Mouse (Mus musculus): ENCODE measurements at regions not wholly inside any gene's neighbourhood (a gene's known extent, or its start where the extent isn't known, plus 50 kb on each side); places are given as distances from the start of the nearest gene placed in this dataset.

GRCm38 (mm10) chr5:142327261-142327660, 74.0 kb upstream of the Foxk1 start:
- no peak for ATAC-seq (ENCODE audit: low FRiP score, low read depth)
- no peak overlapping the region for H3K27ac ChIP-seq (replicated peaks; ENCODE audit: low read depth, low read length)
- H3K4me2 ChIP-seq (replicated peaks; ENCODE audit: low read depth, low read length, severe bottlenecking): no peak overlapping the region
- H3K9ac ChIP-seq (ENCODE audit: low read depth, low read length, severe bottlenecking): no peak overlapping the region
- 64% methylated on average over 6 of the region's 6 CpGs for WGBS
- no peak for DNase-seq (ENCODE audit: low spot score)
- no peaks in the 10 kb centered on the region for H3K4me1 ChIP-seq (ENCODE audit: control insufficient read depth, insufficient read depth, low read length)
- H3K9me3 ChIP-seq (ENCODE audit: control insufficient read depth, low read length): no peaks in the 10 kb centered on the region
- H3K4me3 ChIP-seq (replicated peaks; ENCODE audit: low read length): no peak overlapping the region
- no peaks in the 10 kb centered on the region for H3K27me3 ChIP-seq (ENCODE audit: control insufficient read depth, insufficient read depth, low read length)
- no peak for TF ChIP-seq POLR2A (IDR thresholded peaks at IDR 0.05; ENCODE audit: borderline replicate concordance, extremely low read depth, insufficient read depth, insufficient read length)
- H3K36me3 ChIP-seq (ENCODE audit: control insufficient read depth, insufficient read depth, low read length): no peaks in the 10 kb centered on the region

- Histone ChIP-seq H3K9me3 (ENCODE audit: control insufficient read depth, low read length) (no peaks in the 10 kb centered on the region), H3K27ac (replicated peaks; ENCODE audit: low read depth, low read length) (no peak overlapping the region), H3K36me3 (ENCODE audit: control insufficient read depth, insufficient read depth, low read length) (no peaks in the 10 kb centered on the region), H3K4me2 (replicated peaks; ENCODE audit: low read depth, low read length, severe bottlenecking) (no peak overlapping the region), H3K27me3 (ENCODE audit: control insufficient read depth, insufficient read depth, low read length) (no peaks in the 10 kb centered on the region), H3K4me3 (replicated peaks; ENCODE audit: low read length) (no peak overlapping the region), H3K9ac (ENCODE audit: low read depth, low read length, severe bottlenecking) (no peak overlapping the region), H3K4me1 (ENCODE audit: control insufficient read depth, insufficient read depth, low read length) (no peaks in the 10 kb centered on the region)
- no peak for DNase-seq (ENCODE audit: low spot score)
- TF ChIP-seq POLR2A (IDR thresholded peaks at IDR 0.05; ENCODE audit: borderline replicate concordance, extremely low read depth, insufficient read depth, insufficient read length): no peak
- 64% methylated on average over 7 of the region's 7 CpGs for WGBS
- no peak for ATAC-seq (ENCODE audit: low FRiP score, low read depth)
Measured at GRCm38 (mm10) chr5:142329724-142330520, 71.4 kb upstream of the Foxk1 start.

GRCm38 (mm10) chr5:142332744-142333143, 68.6 kb upstream of the Foxk1 start:
- TF ChIP-seq POLR2A (IDR thresholded peaks at IDR 0.05; ENCODE audit: borderline replicate concordance, extremely low read depth, insufficient read depth, insufficient read length): no peak
- Histone ChIP-seq H3K4me1 (ENCODE audit: control insufficient read depth, insufficient read depth, low read length) (no peaks in the 10 kb centered on the region), H3K9ac (ENCODE audit: low read depth, low read length, severe bottlenecking) (no peak overlapping the region), H3K27ac (replicated peaks; ENCODE audit: low read depth, low read length) (no peak overlapping the region), H3K9me3 (ENCODE audit: control insufficient read depth, low read length) (no peaks in the 10 kb centered on the region), H3K27me3 (ENCODE audit: control insufficient read depth, insufficient read depth, low read length) (no peaks in the 10 kb centered on the region), H3K36me3 (ENCODE audit: control insufficient read depth, insufficient read depth, low read length) (no peaks in the 10 kb centered on the region), H3K4me3 (replicated peaks; ENCODE audit: low read length) (no peak overlapping the region), H3K4me2 (replicated peaks; ENCODE audit: low read depth, low read length, severe bottlenecking) (no peak overlapping the region)
- WGBS: 56% methylated on average over 9 of the region's 9 CpGs
- no peak for DNase-seq (ENCODE audit: low spot score)
- ATAC-seq (ENCODE audit: low FRiP score, low read depth): no peak

GRCm38 (mm10) chr5:142337436-142337835, 63.9 kb upstream of the Foxk1 start:
- H3K27ac ChIP-seq (replicated peaks; ENCODE audit: low read depth, low read length): no peak overlapping the region
- H3K27me3 ChIP-seq (ENCODE audit: control insufficient read depth, insufficient read depth, low read length): no peaks in the 10 kb centered on the region
- H3K4me1 ChIP-seq (ENCODE audit: control insufficient read depth, insufficient read depth, low read length): no peaks in the 10 kb centered on the region
- DNase-seq (ENCODE audit: low spot score): no peak
- no peak overlapping the region for H3K9ac ChIP-seq (ENCODE audit: low read depth, low read length, severe bottlenecking)
- H3K4me3 ChIP-seq (replicated peaks; ENCODE audit: low read length): no peak overlapping the region
- H3K9me3 ChIP-seq (ENCODE audit: control insufficient read depth, low read length): no peaks in the 10 kb centered on the region
- 73% methylated on average over 6 of the region's 6 CpGs for WGBS
- no peak for ATAC-seq (ENCODE audit: low FRiP score, low read depth)
- H3K4me2 ChIP-seq (replicated peaks; ENCODE audit: low read depth, low read length, severe bottlenecking): no peak overlapping the region
- H3K36me3 ChIP-seq (ENCODE audit: control insufficient read depth, insufficient read depth, low read length): no peaks in the 10 kb centered on the region
- no peak for TF ChIP-seq POLR2A (IDR thresholded peaks at IDR 0.05; ENCODE audit: borderline replicate concordance, extremely low read depth, insufficient read depth, insufficient read length)

GRCm38 (mm10) chr5:142338051-142338450, 63.2 kb upstream of the Foxk1 start:
- no peaks in the 10 kb centered on the region for H3K4me1 ChIP-seq (ENCODE audit: control insufficient read depth, insufficient read depth, low read length)
- no peaks in the 10 kb centered on the region for H3K36me3 ChIP-seq (ENCODE audit: control insufficient read depth, insufficient read depth, low read length)
- H3K9ac ChIP-seq (ENCODE audit: low read depth, low read length, severe bottlenecking): no peak overlapping the region
- H3K9me3 ChIP-seq (ENCODE audit: control insufficient read depth, low read length): no peaks in the 10 kb centered on the region
- no peak for ATAC-seq (ENCODE audit: low FRiP score, low read depth)
- H3K27ac ChIP-seq (replicated peaks; ENCODE audit: low read depth, low read length): no peak overlapping the region
- no peak overlapping the region for H3K4me2 ChIP-seq (replicated peaks; ENCODE audit: low read depth, low read length, severe bottlenecking)
- H3K27me3 ChIP-seq (ENCODE audit: control insufficient read depth, insufficient read depth, low read length): no peaks in the 10 kb centered on the region
- no peak overlapping the region for H3K4me3 ChIP-seq (replicated peaks; ENCODE audit: low read length)
- no peak for TF ChIP-seq POLR2A (IDR thresholded peaks at IDR 0.05; ENCODE audit: borderline replicate concordance, extremely low read depth, insufficient read depth, insufficient read length)
- DNase-seq (ENCODE audit: low spot score): no peak
- WGBS: 69% methylated on average over 11 of the region's 11 CpGs

All from limb, embryonic 14.5 days (tissue).